Mouse (Mus musculus): ENCODE measurements around the gene Olfr221. TPM values are rescaled to one million over a fixed set of nuclear protein-coding genes. Genes with fewer than 3 reads are reported as not detected.
A peak's percentile ranks its signal among the peaks of the same experiment; 100 is the strongest.

The Olfr221 gene
- total RNA-seq, 2 experiments from 2014 or later: not detected

- no peak for DNase-seq (ENCODE audit: low spot score in 2 of 2)
Observed at GRCm38 (mm10) chr14:52006241-52006640, 36.0 kb downstream of the Olfr221 start.

GRCm38 (mm10) chr14:52005616-52006015, 36.6 kb downstream of the Olfr221 start:
- DNase-seq (ENCODE audit: low spot score in 2 of 2): no peak

- no peak for DNase-seq (ENCODE audit: low spot score in 2 of 2)
Observed at GRCm38 (mm10) chr14:52005141-52005540, 37.1 kb downstream of the Olfr221 start.

- no peak for DNase-seq (ENCODE audit: low spot score in 2 of 2)
Observed at GRCm38 (mm10) chr14:52003981-52004495, 38.2 kb downstream of the Olfr221 start.

GRCm38 (mm10) chr14:51997483-51997882, 44.8 kb downstream of the Olfr221 start:
- DNase-seq (ENCODE audit: low spot score in 2 of 2): no peak

- DNase-seq (ENCODE audit: low spot score in 2 of 2): no peak
Observed at GRCm38 (mm10) chr14:51996866-51997265, 45.4 kb downstream of the Olfr221 start.

- no peak for DNase-seq (ENCODE audit: low spot score in 2 of 2)
Observed at GRCm38 (mm10) chr14:51996231-51996841, 45.9 kb downstream of the Olfr221 start.

GRCm38 (mm10) chr14:51995219-51995871, 46.9 kb downstream of the Olfr221 start:
- no peak for DNase-seq (ENCODE audit: low spot score in 2 of 2)

- no peak for DNase-seq (ENCODE audit: low spot score in 2 of 2)
Observed at GRCm38 (mm10) chr14:51994453-51994852, 47.8 kb downstream of the Olfr221 start.

- DNase-seq (ENCODE audit: low spot score in 2 of 2): no peak
Observed at GRCm38 (mm10) chr14:51989461-51989970, 52.7 kb downstream of the Olfr221 start.

- DNase-seq (ENCODE audit: low spot score in 2 of 2): no peak
Observed at GRCm38 (mm10) chr14:51988731-51989130, 53.5 kb downstream of the Olfr221 start.

- DNase-seq (ENCODE audit: low spot score in 2 of 2): no peak
Observed at GRCm38 (mm10) chr14:51987177-51987576, 55.1 kb downstream of the Olfr221 start.

- no peak for DNase-seq (ENCODE audit: low spot score in 2 of 2)
Observed at GRCm38 (mm10) chr14:51986153-51986505, 56.1 kb downstream of the Olfr221 start.

- peak; percentile 61 to 67 for DNase-seq (ENCODE audit: low spot score in 2 of 2)
Observed at GRCm38 (mm10) chr14:51985301-51986152, 56.7 kb downstream of the Olfr221 start.

GRCm38 (mm10) chr14:51984247-51985231, 57.7 kb downstream of the Olfr221 start, which contains the start of gene Arhgef40:
Gene Arhgef40, plus strand, starts transcription at chr14:51984719.
- DNase-seq (ENCODE audit: low spot score in 2 of 2): peak; percentile 62 to 67

Other genes with a start within 250 kb of the Olfr221 start
- gene AY358078, start 242.4 kb downstream of the Olfr221 start, total RNA-seq (2021): not detected
- gene Ear6, start 188.8 kb downstream of the Olfr221 start, total RNA-seq (2021): not detected
- gene Mettl17, start 157.6 kb downstream of the Olfr221 start, total RNA-seq (2021): 10 to 100 TPM; 30.5 to 36.3 TPM
- gene Slc39a2, start 149.6 kb downstream of the Olfr221 start, total RNA-seq (2021): 1 to 10 TPM in 1 of 2 experiments, under 1 TPM in 1; 0.56 to 1.3 TPM
- 100 to 1,000 TPM; 256 to 257 TPM for gene Ndrg2, start 128.3 kb downstream of the Olfr221 start, total RNA-seq (2021)
- not detected for gene Tppp2, start 124.0 kb downstream of the Olfr221 start, total RNA-seq (2021)
- not detected for gene Rnase13, start 119.7 kb downstream of the Olfr221 start, total RNA-seq (2021)
- 10 to 100 TPM; 37.8 to 39.7 TPM for gene Arhgef40, start 57.7 kb downstream of the Olfr221 start, total RNA-seq (2021)
- gene Tmem253, start 26.8 kb downstream of the Olfr221 start, total RNA-seq (2021): 1 to 10 TPM; 2.1 to 2.3 TPM
- gene Zfp219, start 21.7 kb downstream of the Olfr221 start, total RNA-seq (2021): 10 to 100 TPM; 53.9 to 61.2 TPM
- gene Hnrnpc, start 61.6 kb upstream of the Olfr221 start, total RNA-seq (2021): 100 to 1,000 TPM; 285 to 298 TPM
- gene Rpgrip1, start 68.2 kb upstream of the Olfr221 start, total RNA-seq (2021): 1 to 10 TPM in 1 of 2 experiments, under 1 TPM in 1; 0.35 to 1.3 TPM
- gene Supt16, start 155.0 kb upstream of the Olfr221 start, total RNA-seq (2021): 10 to 100 TPM; 51.5 to 53.1 TPM
- 10 to 100 TPM; 69.1 to 80.0 TPM for gene Chd8, start 215.3 kb upstream of the Olfr221 start, total RNA-seq (2021)
- gene Tox4, start 236.7 kb upstream of the Olfr221 start, total RNA-seq (2021): 10 to 100 TPM; 64.5 to 66.0 TPM
- 10 to 100 TPM; 31.4 to 37.6 TPM for gene Rab2b, start 237.1 kb upstream of the Olfr221 start, total RNA-seq (2021)